8 mouse cellular contexts compared by ENCODE assay signal in genomic region chr19:41262712-41263629, GRCm38 (mm10). TPM values are rescaled to one million over a fixed set of nuclear protein-coding genes. Genes with fewer than 3 reads are reported as not detected.
DNase-seq lines count a peak whose midpoint lies in the region; ATAC-seq and TF ChIP-seq lines count a peak whose summit lies in the region.

No protein-coding gene starts in this region.

- H3K27ac ChIP-seq in MEL (ENCODE audit: control insufficient read depth, low read depth, low read length): peak overlapping the region; percentile 62
- H3K27ac ChIP-seq in forebrain, embryonic 15.5 days (replicated peaks): peak overlapping the region; percentile 97
- H3K27ac ChIP-seq in layer of hippocampus, adult 2 months: peak overlapping the region; percentile 99
- H3K27ac ChIP-seq in lung, embryonic 14.5 days (ENCODE audit: low read depth): peak overlapping the region; percentile 98

- peaks cover 3 to 35% of the 10 kb centered on the region in 2 experiments; a peak in 3 of 4 replicates for H3K36me3 ChIP-seq in MEL (ENCODE audit: control insufficient read depth in 1 of 2, insufficient read depth in 2 of 2, low read length in 2 of 2)
- H3K36me3 ChIP-seq in forebrain, embryonic 15.5 days: no peaks in the 10 kb centered on the region
- 0 out of 2 replicates have a peak, but pooled peaks cover 4% of the 10 kb centered on the region for H3K36me3 ChIP-seq in lung, embryonic 14.5 days (ENCODE audit: insufficient read depth)

- TF ChIP-seq POLR2A in MEL (IDR thresholded peaks at IDR 0.05; ENCODE audit: control insufficient read depth in 1 of 2, insufficient read depth in 1 of 2, low read depth in 1 of 2, low read length in 2 of 2, poor library complexity in 1 of 2): peak in 1 of 2 experiments; percentile 58; a peak in 2 of 4 replicates

- peak; percentile 88 for ATAC-seq in forebrain, embryonic 15.5 days (replicated peaks)
- ATAC-seq in lung, embryonic 14.5 days (ENCODE audit: insufficient read depth): peak; percentile 86
- ATAC-seq in neutrophil, adult 5-6 weeks (ENCODE audit: extremely low read depth, insufficient number of reproducible peaks, low FRiP score, poor library complexity, severe bottlenecking): peak; percentile 45

- H3K9ac ChIP-seq in MEL (ENCODE audit: control insufficient read depth, low read depth, low read length, poor library complexity, severe bottlenecking): peak overlapping the region; percentile 90
- H3K9ac ChIP-seq in forebrain, embryonic 15.5 days (replicated peaks): peak overlapping the region; percentile 98
- H3K9ac ChIP-seq in lung, embryonic 14.5 days: peak overlapping the region; percentile 95

- peak; percentile 84 for DNase-seq in MEL (ENCODE audit: low read depth, low spot score)
- peak; percentile 72 for DNase-seq in cerebellum, adult 11-12 months
- peak; percentile 43 for DNase-seq in heart, postnatal 25 days (ENCODE audit: low spot score)
- DNase-seq in layer of hippocampus, adult 2 months (ENCODE audit: low spot score in 2 of 2): peak; percentile 36 to 39
- DNase-seq in lung, embryonic 14.5 days: peak; percentile 75
- DNase-seq in thymus, postnatal 10 days (ENCODE audit: low spot score in 2 of 2): peak; percentile 58 to 68

- no peak for TF ChIP-seq CTCF in MEL (IDR thresholded peaks at IDR 0.05 in 2 of 3, conservative IDR thresholded peaks at IDR 0.05 in 1 of 3; ENCODE audit: control insufficient read depth in 1 of 3, insufficient read depth in 1 of 3, low read depth in 2 of 3, low read length in 3 of 3, poor library complexity in 1 of 3, severe bottlenecking in 1 of 3)
- TF ChIP-seq CTCF in layer of hippocampus, adult 2 months (conservative IDR thresholded peaks at IDR 0.05): peak; percentile 17; the same call in 1 of the 2 replicates
- TF ChIP-seq CTCF in lung, embryonic 14.5 days (IDR thresholded peaks at IDR 0.05; ENCODE audit: low read depth): no peak

- intact Hi-C loops in heart, postnatal 25 days (cut with DNase I): no loop called here

- WGBS in forebrain, embryonic 15.5 days: 3% methylated on average over 51 of the region's 51 CpGs
- WGBS in lung, embryonic 14.5 days: 3% methylated on average over 51 of the region's 51 CpGs

- peak overlapping the region; percentile 69 for H3K4me2 ChIP-seq in forebrain, embryonic 15.5 days (replicated peaks)
- H3K4me2 ChIP-seq in lung, embryonic 14.5 days: peak overlapping the region; percentile 60

- no peaks in the 10 kb centered on the region for H3K9me3 ChIP-seq in MEL (replicated peaks; ENCODE audit: insufficient read depth, low read length)
- H3K9me3 ChIP-seq in forebrain, embryonic 15.5 days: no peaks in the 10 kb centered on the region
- no peaks in the 10 kb centered on the region for H3K9me3 ChIP-seq in lung, embryonic 14.5 days (ENCODE audit: low read depth, low read length)

- H3K4me1 ChIP-seq in MEL (ENCODE audit: control insufficient read depth in 1 of 2, insufficient read depth in 2 of 2, low read length in 2 of 2): peaks cover 6 to 16% of the 10 kb centered on the region in 2 experiments
- H3K4me1 ChIP-seq in forebrain, embryonic 15.5 days: peaks cover 37% of the 10 kb centered on the region
- peaks cover 10% of the 10 kb centered on the region; the same call in 1 of the 2 replicates for H3K4me1 ChIP-seq in lung, embryonic 14.5 days (ENCODE audit: insufficient read depth)

- peaks cover 49% of the 10 kb centered on the region for H3K79me2 ChIP-seq in MEL (ENCODE audit: control insufficient read depth, insufficient read depth, low read length, poor library complexity)

- no peaks in the 10 kb centered on the region for H3K27me3 ChIP-seq in MEL (ENCODE audit: control insufficient read depth in 1 of 2, insufficient read depth in 2 of 2, low read length in 2 of 2)
- H3K27me3 ChIP-seq in forebrain, embryonic 15.5 days: no peaks in the 10 kb centered on the region
- no peaks in the 10 kb centered on the region for H3K27me3 ChIP-seq in lung, embryonic 14.5 days (ENCODE audit: insufficient read depth, low read length)

- TF ChIP-seq EP300 in MEL (IDR thresholded peaks at IDR 0.05; ENCODE audit: low read depth in 1 of 2, low read length in 2 of 2): peak in 1 of 2 experiments; percentile 9; a peak in 1 of 4 replicates

- TF ChIP-seq RAD21 in MEL (IDR thresholded peaks at IDR 0.05; ENCODE audit: low read depth, low read length): no peak

- H3K4me3 ChIP-seq in MEL (ENCODE audit: control insufficient read depth in 1 of 2, insufficient read depth in 1 of 2, low read depth in 2 of 2, low read length in 2 of 2): peak overlapping the region; percentile 73 to 100
- H3K4me3 ChIP-seq in forebrain, embryonic 15.5 days: peak overlapping the region; percentile 78
- H3K4me3 ChIP-seq in layer of hippocampus, adult 2 months: peak overlapping the region; percentile 94
- peak overlapping the region; percentile 93 for H3K4me3 ChIP-seq in lung, embryonic 14.5 days (ENCODE audit: low read depth, low read length)

TF ChIP-seq in MEL, 35 proteins besides CTCF, POLR2A, EP300 and RAD21:
- TF ChIP-seq MAX (IDR thresholded peaks at IDR 0.05; ENCODE audit: low read length): peak; percentile 77
- TF ChIP-seq CHD1 (IDR thresholded peaks at IDR 0.05; ENCODE audit: low read depth, low read length): 0 out of 2 replicates have a peak, but pooled peaks have one; percentile 6
- TF ChIP-seq UBTF (IDR thresholded peaks at IDR 0.05; ENCODE audit: borderline replicate concordance, insufficient read depth, low read depth, low read length): no peak
- peak; percentile 88 for TF ChIP-seq SIN3A (IDR thresholded peaks at IDR 0.05; ENCODE audit: low read length)
- peak; percentile 26; the same call in 1 of the 2 replicates for TF ChIP-seq RCOR1 (IDR thresholded peaks at IDR 0.05; ENCODE audit: low read depth, low read length)
- TF ChIP-seq MYC (IDR thresholded peaks at IDR 0.05; ENCODE audit: low read depth, low read length): peak; percentile 59; the same call in 1 of the 2 replicates
- TF ChIP-seq HCFC1 (IDR thresholded peaks at IDR 0.05; ENCODE audit: low read depth, low read length): peak; percentile 72; the same call in 1 of the 2 replicates
- TF ChIP-seq ZNF384 (IDR thresholded peaks at IDR 0.05; ENCODE audit: low read depth, low read length): peak; percentile 77
- peak; percentile 17; the same call in 1 of the 2 replicates for TF ChIP-seq TCF12 (IDR thresholded peaks at IDR 0.05; ENCODE audit: low read depth, low read length)
- TF ChIP-seq POLR2AphosphoS5 (IDR thresholded peaks at IDR 0.05; ENCODE audit: borderline replicate concordance, low read depth, low read length): no peak
- peak; percentile 64 for TF ChIP-seq NELFE (IDR thresholded peaks at IDR 0.05; ENCODE audit: low read depth, low read length)
- TF ChIP-seq ETS1 (IDR thresholded peaks at IDR 0.05; ENCODE audit: low read depth, low read length): 0 out of 2 replicates have a peak, but pooled peaks have one; percentile 7
- peak; percentile 64; the same call in 1 of the 2 replicates for TF ChIP-seq TBP (IDR thresholded peaks at IDR 0.05; ENCODE audit: low read depth, low read length)
- TF ChIP-seq SMC3 (IDR thresholded peaks at IDR 0.05; ENCODE audit: low read depth, low read length): no peak
- peak; percentile 53 for TF ChIP-seq GATA1 (IDR thresholded peaks at IDR 0.05; ENCODE audit: low read depth, low read length)
- TF ChIP-seq MXI1 (IDR thresholded peaks at IDR 0.05; ENCODE audit: low read depth, low read length): peak; percentile 86
- TF ChIP-seq ZMIZ1 (IDR thresholded peaks at IDR 0.05; ENCODE audit: low read depth, low read length): peak; percentile 65; the same call in 1 of the 2 replicates
- TF ChIP-seq E2F4 (IDR thresholded peaks at IDR 0.05; ENCODE audit: borderline replicate concordance, low read depth, low read length): no peak
- no peak for TF ChIP-seq KAT2A (conservative IDR thresholded peaks at IDR 0.05; ENCODE audit: low read depth, low read length)

RNA-seq across cellular contexts. Expression of gene Tm9sf3, which starts 0.8 kb away (rescaled TPM):
- 114 and 118 TPM in 2 replicates for total RNA-seq in MEL (2012; rRNA removed)
- 100 to 1,000 TPM in 1 of 2 experiments, 10 to 100 TPM in 1; 34.3 to 103 TPM for polyA plus RNA-seq in MEL (2012; ENCODE audit: insufficient read depth in 1 of 2, insufficient read length in 2 of 2, low read depth in 1 of 2, low replicate concordance in 2 of 2, missing spikeins in 1 of 2)
- polyA plus RNA-seq in forebrain, embryonic 15.5 days (2015; fragmentation: Nextera tagmentation; extraction: Ambion mirVana): 92.2 and 96.3 TPM in 2 replicates
- 10 to 100 TPM; 72.5 to 82.2 TPM for total RNA-seq in heart, postnatal 25 days (2021)
- 100 to 1,000 TPM; 114 to 118 TPM for total RNA-seq in layer of hippocampus, adult 2 months (2021)
- 172 and 176 TPM in 2 replicates for polyA plus RNA-seq in lung, embryonic 14.5 days (2014; fragmentation: Nextera tagmentation; extraction: Ambion mirVana)
- 202 and 206 TPM in 2 replicates for total RNA-seq in neutrophil, adult 5-6 weeks (2017)

RNA-seq across cellular contexts. Expression of gene Tll2, which starts 56.3 kb away (rescaled TPM):
- not detected in 2 replicates for total RNA-seq in MEL (2012; rRNA removed)
- not detected for polyA plus RNA-seq in MEL (2012; ENCODE audit: insufficient read depth in 1 of 2, insufficient read length in 2 of 2, low read depth in 1 of 2, low replicate concordance in 2 of 2, missing spikeins in 1 of 2)
- 0.77 and 0.85 TPM in 2 replicates for polyA plus RNA-seq in forebrain, embryonic 15.5 days (2015; fragmentation: Nextera tagmentation; extraction: Ambion mirVana)
- under 1 TPM; 0.50 to 0.70 TPM for total RNA-seq in heart, postnatal 25 days (2021)
- under 1 TPM; 0.61 to 0.69 TPM for total RNA-seq in layer of hippocampus, adult 2 months (2021)
- polyA plus RNA-seq in lung, embryonic 14.5 days (2014; fragmentation: Nextera tagmentation; extraction: Ambion mirVana): 0.05 TPM in 2 replicates
- 0.35 TPM in 1 of 2 replicates, not detected in the other for total RNA-seq in neutrophil, adult 5-6 weeks (2017)

Comparison
In these comparisons a context has a peak if more than half of its experiments do, and no peak if none do; other contexts are left out.
1. Peak in every context shown above with its lines: DNase-seq, ATAC-seq, H3K4me3 ChIP-seq and H3K27ac ChIP-seq.